Mouse (Mus musculus): ENCODE results near the gene Jdp2.
A peak's percentile ranks its signal among the peaks of the same experiment; 100 is the strongest.

The Jdp2 gene

GRCm38 (mm10) chr12:85598611-85599477, at the start of gene Jdp2:
TSS of gene Jdp2 (plus strand) at chr12:85599027.
- DNase-seq (ENCODE audit: low spot score): peak; percentile 87

GRCm38 (mm10) chr12:85549661-85550060, 49.2 kb upstream of the Jdp2 start:
- no peak for DNase-seq (ENCODE audit: low spot score)

- DNase-seq (ENCODE audit: low spot score): no peak
Measured at GRCm38 (mm10) chr12:85550435-85550834, 48.4 kb upstream of the Jdp2 start.

- DNase-seq (ENCODE audit: low spot score): no peak
Measured at GRCm38 (mm10) chr12:85559299-85559698, 39.5 kb upstream of the Jdp2 start.

GRCm38 (mm10) chr12:85565441-85565840, 33.4 kb upstream of the Jdp2 start:
- DNase-seq (ENCODE audit: low spot score): no peak

- DNase-seq (ENCODE audit: low spot score): no peak
Measured at GRCm38 (mm10) chr12:85568298-85568697, 30.5 kb upstream of the Jdp2 start.

- DNase-seq (ENCODE audit: low spot score): no peak
Measured at GRCm38 (mm10) chr12:85569393-85570157, 29.3 kb upstream of the Jdp2 start.

GRCm38 (mm10) chr12:85570158-85570540, 28.7 kb upstream of the Jdp2 start:
- DNase-seq (ENCODE audit: low spot score): no peak

- peak; percentile 13 for DNase-seq (ENCODE audit: low spot score)
Measured at GRCm38 (mm10) chr12:85571312-85571711, 27.5 kb upstream of the Jdp2 start.

GRCm38 (mm10) chr12:85572047-85572475, 26.8 kb upstream of the Jdp2 start:
- peak; percentile 64 for DNase-seq (ENCODE audit: low spot score)

GRCm38 (mm10) chr12:85574806-85575495, 23.9 kb upstream of the Jdp2 start:
- no peak for DNase-seq (ENCODE audit: low spot score)

GRCm38 (mm10) chr12:85575496-85575840, 23.4 kb upstream of the Jdp2 start:
- no peak for DNase-seq (ENCODE audit: low spot score)

GRCm38 (mm10) chr12:85581261-85582066, 17.4 kb upstream of the Jdp2 start:
- DNase-seq (ENCODE audit: low spot score): no peak

GRCm38 (mm10) chr12:85582067-85582316, 16.8 kb upstream of the Jdp2 start:
- DNase-seq (ENCODE audit: low spot score): no peak

- DNase-seq (ENCODE audit: low spot score): no peak
Measured at GRCm38 (mm10) chr12:85585761-85586258, 13.0 kb upstream of the Jdp2 start.

GRCm38 (mm10) chr12:85589870-85590382, 8.9 kb upstream of the Jdp2 start:
- DNase-seq (ENCODE audit: low spot score): no peak

GRCm38 (mm10) chr12:85592943-85593342, 5.9 kb upstream of the Jdp2 start:
- DNase-seq (ENCODE audit: low spot score): no peak

GRCm38 (mm10) chr12:85594390-85594789, 4.4 kb upstream of the Jdp2 start:
- no peak for DNase-seq (ENCODE audit: low spot score)

- DNase-seq (ENCODE audit: low spot score): no peak
Measured at GRCm38 (mm10) chr12:85598053-85598452, 774 bp upstream of the Jdp2 start.

GRCm38 (mm10) chr12:85599478-85600152, 788 bp downstream of the Jdp2 start:
- DNase-seq (ENCODE audit: low spot score): peak; percentile 21

GRCm38 (mm10) chr12:85600637-85601036, 1.8 kb downstream of the Jdp2 start:
- no peak for DNase-seq (ENCODE audit: low spot score)

Measured in ovary, adult 18-20 months (tissue).